Mouse (Mus musculus) ovary, adult 2 months (tissue): ENCODE measurements around the gene Myh4. TPM values are rescaled to one million over a fixed set of nuclear protein-coding genes. Genes with fewer than 3 reads are reported as not detected.

Experiments used
- polyA plus RNA-seq: library from polyadenylated mRNA; depleted of rRNA; stranded (reverse); fragments of >200 nt; gene quantifications from 2 replicates; pipeline ENCODE4 v1.2.3, GENCODE M21; 2012; rRNA removed

Myh4 gene
- polyA plus RNA-seq: not detected in 2 replicates

GRCm38 (mm10) chr11:67237481-67238079, at the start of gene Myh4:
Myh4 (plus strand) TSS chr11:67238029.

GRCm38 (mm10) chr11:67199752-67200151, 38.1 kb upstream of the Myh4 start, which contains the start of gene Myh1:
Myh1 (plus strand) TSS chr11:67200052.

GRCm38 (mm10) chr11:67276601-67277174, 38.9 kb downstream of the Myh4 start, which contains the start of gene Myh8:
Myh8 (plus strand) TSS chr11:67277124.

Other genes starting within 250 kb of the Myh4 start
- gene Tmem220, start 212.9 kb upstream of the Myh4 start, polyA plus RNA-seq: 1.8 and 2.1 TPM in 2 replicates
- 6.6 and 9.1 TPM in 2 replicates for gene Adprm, start 185.4 kb upstream of the Myh4 start, polyA plus RNA-seq
- 4.4 and 6.6 TPM in 2 replicates for gene Sco1, start 185.4 kb upstream of the Myh4 start, polyA plus RNA-seq
- gene Myh3, start 159.7 kb upstream of the Myh4 start, polyA plus RNA-seq: not detected in 2 replicates
- 0.02 TPM in 1 of 2 replicates, not detected in the other for gene Myh2, start 67.0 kb upstream of the Myh4 start, polyA plus RNA-seq
- gene Myh1, start 38.0 kb upstream of the Myh4 start, polyA plus RNA-seq: not detected in 2 replicates
- gene Myh8, start 39.1 kb downstream of the Myh4 start, polyA plus RNA-seq: not detected in 2 replicates
- gene Myh13, start 83.6 kb downstream of the Myh4 start, polyA plus RNA-seq: not detected in 2 replicates
- gene Gas7, start 217.4 kb downstream of the Myh4 start, polyA plus RNA-seq: 15.2 and 15.6 TPM in 2 replicates